Mouse (Mus musculus): ENCODE measurements at regions not wholly inside any gene's neighbourhood (a gene's known extent, or its start where the extent isn't known, plus 50 kb on each side); places are given as distances from the start of the nearest gene placed in this dataset.

GRCm38 (mm10) chr8:103144835-103145234 is 359.4 kb upstream of the Cdh11 start:
- TF ChIP-seq POLR2A (IDR thresholded peaks at IDR 0.05; ENCODE audit: borderline replicate concordance, control insufficient read depth, low read depth, low read length) (no peak), CTCF (IDR thresholded peaks at IDR 0.05; ENCODE audit: control insufficient read depth, insufficient read depth, low read length) (no peak)

All from bone marrow, adult 2 months (tissue).